In genomic region chr4:49072886-49073285, GRCm38 (mm10) we compare ENCODE assay signal across 8 mouse cellular contexts. TPM values are rescaled to one million over a fixed set of nuclear protein-coding genes. Genes with fewer than 3 reads are reported as not detected.
A peak's percentile ranks its signal among the peaks of the same experiment; 100 is the strongest.
DNase-seq lines count a peak whose midpoint lies in the region; ATAC-seq and TF ChIP-seq lines count a peak whose summit lies in the region.

No protein-coding gene starts in this region.

- H3K9me3 ChIP-seq in midbrain, postnatal 0 days (ENCODE audit: low read length), result no peaks in the 10 kb centered on the region
- no peaks in the 10 kb centered on the region for H3K9me3 ChIP-seq in midbrain, embryonic 10.5 days (replicated peaks)
- H3K9me3 ChIP-seq in heart, postnatal 0 days (replicated peaks; ENCODE audit: control insufficient read depth, low read length), result no peaks in the 10 kb centered on the region

- H3K4me2 ChIP-seq in midbrain, postnatal 0 days (ENCODE audit: low read depth, low read length, poor library complexity, severe bottlenecking), result no peak overlapping the region
- no peak overlapping the region for H3K4me2 ChIP-seq in heart, postnatal 0 days (ENCODE audit: low read depth, low read length)

- no peaks in the 10 kb centered on the region for H3K36me3 ChIP-seq in midbrain, postnatal 0 days (ENCODE audit: insufficient read depth, low read length)
- H3K36me3 ChIP-seq in midbrain, embryonic 10.5 days, result no peaks in the 10 kb centered on the region
- H3K36me3 ChIP-seq in heart, postnatal 0 days (replicated peaks; ENCODE audit: control insufficient read depth, insufficient read depth, low read length), result no peaks in the 10 kb centered on the region

- peak; percentile 89 for DNase-seq in midbrain, postnatal 0 days (ENCODE audit: low spot score)
- no peak for DNase-seq in midbrain, embryonic 10.5 days (ENCODE audit: low spot score)
- peak; percentile 83 to 86 for DNase-seq in cerebellum, adult 18-20 months
- DNase-seq in heart, postnatal 0 days (ENCODE audit: low spot score), result peak; percentile 93
- peak; percentile 66 to 76 for DNase-seq in left cerebral cortex, postnatal 14 days (ENCODE audit: low spot score in 2 of 2)
- peak; percentile 65 for DNase-seq in testis, postnatal 14 days (ENCODE audit: low spot score)
- DNase-seq in thymus, postnatal 4 days, result no peak
- DNase-seq in embryo, embryonic 11 days, result no peak

- WGBS in midbrain, postnatal 0 days, result 73% methylated on average over 4 of the region's 4 CpGs
- 95% methylated on average over 4 of the region's 4 CpGs for WGBS in midbrain, embryonic 10.5 days
- 13% methylated on average over 4 of the region's 4 CpGs for WGBS in heart, postnatal 0 days

- intact Hi-C loops in left cerebral cortex, postnatal 14 days (cut with DNase I), result no loop called here

- no peak for ATAC-seq in midbrain, postnatal 0 days (ENCODE audit: low FRiP score)
- ATAC-seq in heart, postnatal 0 days (ENCODE audit: insufficient read depth, low read depth), result peak; percentile 92

- H3K4me3 ChIP-seq in midbrain, postnatal 0 days (ENCODE audit: low read depth, low read length), result no peak overlapping the region
- no peak overlapping the region for H3K4me3 ChIP-seq in midbrain, embryonic 10.5 days
- H3K4me3 ChIP-seq in heart, postnatal 0 days (ENCODE audit: low read depth, low read length), result no peak overlapping the region

- TF ChIP-seq CTCF in midbrain, postnatal 0 days (IDR thresholded peaks at IDR 0.05), result no peak
- no peak for TF ChIP-seq CTCF in heart, postnatal 0 days (IDR thresholded peaks at IDR 0.05; ENCODE audit: low read depth)

- TF ChIP-seq EP300 in heart, postnatal 0 days (IDR thresholded peaks at IDR 0.05; ENCODE audit: low read depth), result peak; percentile 69; the same call in 1 of the 2 replicates

- no peaks in the 10 kb centered on the region for H3K27me3 ChIP-seq in midbrain, postnatal 0 days (ENCODE audit: insufficient read depth, low read length)
- H3K27me3 ChIP-seq in midbrain, embryonic 10.5 days (ENCODE audit: low read depth, poor library complexity, severe bottlenecking), result no peaks in the 10 kb centered on the region
- H3K27me3 ChIP-seq in heart, postnatal 0 days (ENCODE audit: control insufficient read depth, insufficient read depth, low read length), result 0 out of 2 replicates have a peak, but pooled peaks cover 3% of the 10 kb centered on the region

- no peak overlapping the region for H3K27ac ChIP-seq in midbrain, postnatal 0 days (ENCODE audit: low read depth, low read length)
- no peak overlapping the region for H3K27ac ChIP-seq in midbrain, embryonic 10.5 days (replicated peaks)
- peak overlapping the region; percentile 91 for H3K27ac ChIP-seq in heart, postnatal 0 days (ENCODE audit: low read depth)

- H3K4me1 ChIP-seq in midbrain, postnatal 0 days (ENCODE audit: insufficient read depth, low read length), result no peaks in the 10 kb centered on the region
- H3K4me1 ChIP-seq in midbrain, embryonic 10.5 days, result no peaks in the 10 kb centered on the region
- H3K4me1 ChIP-seq in heart, postnatal 0 days (ENCODE audit: control insufficient read depth, insufficient read depth), result peaks cover 15% of the 10 kb centered on the region

- H3K9ac ChIP-seq in midbrain, postnatal 0 days (replicated peaks; ENCODE audit: low read length, poor library complexity, severe bottlenecking), result no peak overlapping the region
- no peak overlapping the region for H3K9ac ChIP-seq in heart, postnatal 0 days (replicated peaks; ENCODE audit: low read depth, low read length)

RNA-seq across cellular contexts. Expression of gene Plppr1, which starts 13.8 kb away (rescaled TPM):
- 41.0 and 51.6 TPM in 2 replicates for total RNA-seq in midbrain, postnatal 0 days (2014; rRNA removed)
- polyA plus RNA-seq in midbrain, postnatal 0 days (2015; fragmentation: Nextera tagmentation; extraction: Ambion mirVana), result 54.6 and 55.1 TPM in 2 replicates
- polyA plus RNA-seq in midbrain, embryonic 10.5 days (2016; fragmentation: Nextera tagmentation; extraction: Ambion mirVana), result 3.4 and 7.3 TPM in 2 replicates
- total RNA-seq in heart, postnatal 0 days (2014; rRNA removed; ENCODE audit: low replicate concordance), result 5.2 and 9.9 TPM in 2 replicates
- polyA plus RNA-seq in heart, postnatal 0 days (2015; fragmentation: Nextera tagmentation; extraction: Ambion mirVana), result 3.1 and 3.7 TPM in 2 replicates
- 10 to 100 TPM; 16.6 to 19.9 TPM for total RNA-seq in left cerebral cortex, postnatal 14 days (2021)

Comparison
In these comparisons a context has a peak if more than half of its experiments do, and no peak if none do; other contexts are left out.
1. DNase-seq: peak in midbrain, postnatal 0 days (single experiment), cerebellum, adult 18-20 months (2 of 2), heart, postnatal 0 days (single experiment), left cerebral cortex, postnatal 14 days (2 of 2) and testis, postnatal 14 days (single experiment); none in midbrain, embryonic 10.5 days (single experiment), thymus, postnatal 4 days (single experiment) and embryo, embryonic 11 days (single experiment).